Mouse (Mus musculus): ENCODE results near the gene Slc4a2.
A peak's percentile ranks its signal among the peaks of the same experiment; 100 is the strongest.
"Not testable (repeated sequence)": the region's sequence is repeated elsewhere in the genome, so short reads cannot be mapped to it uniquely, and the experiment has no call there.

The Slc4a2 gene

GRCm38 (mm10) chr5:24394165-24394894 is 29.3 kb upstream of the Slc4a2 start:
- peak; percentile 92 for DNase-seq (ENCODE audit: low spot score)

GRCm38 (mm10) chr5:24396254-24396653 is 27.4 kb upstream of the Slc4a2 start:
- not testable (repeated sequence) for DNase-seq (ENCODE audit: low spot score)

DNA sequence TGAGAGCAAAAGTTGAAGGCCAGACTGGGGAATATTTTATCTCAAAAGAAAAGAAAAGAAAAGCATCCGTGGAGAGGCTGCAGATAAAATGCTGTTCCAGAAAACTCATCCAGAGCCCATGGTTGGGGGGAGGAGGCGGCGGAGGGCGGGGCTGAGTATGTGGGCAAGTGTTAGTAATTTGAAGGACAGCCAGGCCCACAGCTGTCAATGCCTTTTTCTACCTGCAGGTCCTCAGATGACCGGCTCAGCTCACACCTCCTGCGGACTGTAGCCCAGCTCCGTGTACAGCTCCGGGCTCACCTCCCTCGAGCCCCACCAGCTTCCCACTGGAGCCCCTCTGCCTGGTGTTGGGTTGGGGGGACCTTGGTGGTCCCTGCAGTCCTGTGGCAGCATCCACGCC is 24.0 kb upstream of the Slc4a2 start:
- DNase-seq (ENCODE audit: low spot score), result no peak

GRCm38 (mm10) chr5:24400362-24400761 is 23.3 kb upstream of the Slc4a2 start:
- no peak for DNase-seq (ENCODE audit: low spot score)

DNA sequence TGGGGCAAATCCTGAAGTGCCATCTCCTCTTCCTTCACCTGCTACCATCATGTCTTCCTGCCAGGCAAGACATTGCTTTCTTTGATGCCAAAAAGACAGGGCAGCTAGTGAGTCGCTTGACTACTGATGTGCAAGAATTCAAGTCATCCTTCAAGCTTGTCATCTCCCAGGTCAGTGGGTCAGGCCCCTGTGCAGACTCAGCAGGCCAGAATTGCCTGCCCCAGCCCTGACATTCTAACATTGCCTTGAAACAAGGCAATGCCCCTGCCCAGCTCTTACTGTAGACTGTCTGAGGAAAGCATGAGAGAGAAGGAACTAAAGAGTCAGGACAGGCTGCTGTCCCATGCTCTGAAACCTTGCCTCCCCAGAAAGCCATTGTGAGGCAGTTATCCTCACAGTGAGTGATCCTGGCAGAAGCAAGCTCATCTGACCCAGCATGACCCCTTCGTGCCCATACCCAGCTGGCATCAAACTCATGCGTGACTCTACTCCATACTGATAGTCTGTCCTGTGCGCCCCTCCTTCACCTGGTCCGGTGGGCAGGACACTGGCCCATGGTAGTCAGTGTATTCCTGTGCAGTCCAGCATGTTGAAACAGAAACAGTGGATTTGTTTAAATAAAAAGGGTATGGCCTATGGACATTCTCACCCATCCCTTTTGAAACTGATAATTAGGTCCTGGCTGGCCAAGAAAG is 22.6 kb upstream of the Slc4a2 start:
- no peak for DNase-seq (ENCODE audit: low spot score)

DNA sequence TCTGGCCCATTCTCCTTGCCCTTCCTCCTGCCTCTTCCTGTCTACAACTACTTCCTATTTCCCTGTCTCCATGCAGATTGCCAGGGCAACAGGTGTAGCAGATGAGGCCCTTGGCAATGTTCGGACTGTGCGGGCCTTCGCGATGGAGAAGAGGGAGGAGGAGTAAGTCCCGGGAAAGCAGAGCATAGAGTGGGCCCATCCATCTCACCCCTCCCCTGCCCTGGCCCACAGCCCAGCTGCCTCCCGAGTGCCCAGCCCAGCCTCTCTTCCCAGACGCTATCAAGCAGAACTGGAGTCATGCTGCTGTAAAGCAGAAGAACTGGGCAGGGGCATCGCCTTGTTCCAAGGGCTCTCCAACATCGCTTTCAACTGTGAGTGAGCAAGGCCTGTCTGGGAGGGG is 21.7 kb upstream of the Slc4a2 start:
- no peak for DNase-seq (ENCODE audit: low spot score)

DNA sequence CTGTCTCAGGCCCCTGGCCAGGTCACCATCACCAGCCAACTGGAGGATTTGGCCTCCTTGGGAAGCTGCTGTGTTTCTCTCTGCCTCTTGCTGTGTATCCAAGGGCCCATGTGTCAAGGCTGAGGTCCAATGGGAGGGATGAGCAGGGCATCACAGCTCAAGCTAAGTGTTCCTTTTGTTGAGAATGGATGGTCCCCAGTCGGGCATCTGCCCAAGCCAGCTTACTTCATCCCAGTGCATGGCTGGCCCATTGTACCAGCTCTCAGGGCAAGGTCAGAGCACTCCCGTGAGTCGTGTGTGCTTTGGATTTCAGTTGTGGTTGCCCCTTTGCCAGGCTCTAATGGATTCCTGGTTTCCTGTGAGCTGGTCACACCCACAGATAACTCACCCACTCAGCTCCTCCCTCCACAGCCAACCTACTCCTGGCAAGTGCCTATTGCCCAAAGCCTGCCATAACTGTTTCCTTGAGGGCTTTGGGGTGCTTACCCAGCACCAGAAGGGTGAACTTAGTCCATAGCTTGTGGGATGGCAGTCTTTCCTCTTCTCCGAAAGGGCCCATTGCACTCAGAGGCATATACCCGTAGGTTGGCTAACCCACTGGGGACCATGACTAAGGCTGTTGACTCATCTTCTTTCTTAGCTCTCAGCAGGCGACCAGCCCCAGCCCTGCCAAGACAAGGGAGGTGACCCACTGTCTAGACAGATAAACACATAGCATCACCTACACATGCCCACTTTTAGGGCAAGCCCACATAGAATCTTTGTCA is 18.9 kb upstream of the Slc4a2 start:
- DNase-seq (ENCODE audit: low spot score), result no peak

- DNase-seq (ENCODE audit: low spot score), result no peak
Observed at GRCm38 (mm10) chr5:24405389-24405876, 18.2 kb upstream of the Slc4a2 start.

DNA sequence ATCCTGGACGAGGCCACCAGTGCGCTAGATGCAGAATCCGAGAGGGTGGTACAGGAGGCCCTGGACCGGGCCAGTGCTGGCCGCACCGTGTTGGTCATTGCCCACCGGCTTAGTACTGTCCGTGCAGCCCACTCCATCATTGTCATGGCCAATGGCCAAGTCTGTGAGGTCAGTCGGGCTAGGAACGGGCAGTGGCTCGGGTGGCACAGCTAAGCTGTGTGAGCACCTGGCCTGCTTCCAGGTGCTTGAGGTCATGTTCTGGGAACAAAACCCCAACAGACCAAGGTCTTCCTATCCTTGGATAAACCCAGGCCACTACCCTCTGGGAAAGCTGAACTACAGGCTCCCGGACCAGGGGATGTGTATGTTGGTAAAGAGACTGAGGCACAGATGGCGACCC is 15.0 kb upstream of the Slc4a2 start:
- DNase-seq (ENCODE audit: low spot score), result no peak

GRCm38 (mm10) chr5:24409466-24409865 is 14.2 kb upstream of the Slc4a2 start:
- no peak for DNase-seq (ENCODE audit: low spot score)

GRCm38 (mm10) chr5:24412063-24412462 is 11.6 kb upstream of the Slc4a2 start:
- no peak for DNase-seq (ENCODE audit: low spot score)

- no peak for DNase-seq (ENCODE audit: low spot score)
Observed at GRCm38 (mm10) chr5:24413042-24413693, 10.5 kb upstream of the Slc4a2 start, which contains the start of gene Asic3. Gene Asic3 (plus strand): TSS chr5:24413392.

GRCm38 (mm10) chr5:24413938-24414337 is 9.7 kb upstream of the Slc4a2 start:
- no peak for DNase-seq (ENCODE audit: low spot score)

DNA sequence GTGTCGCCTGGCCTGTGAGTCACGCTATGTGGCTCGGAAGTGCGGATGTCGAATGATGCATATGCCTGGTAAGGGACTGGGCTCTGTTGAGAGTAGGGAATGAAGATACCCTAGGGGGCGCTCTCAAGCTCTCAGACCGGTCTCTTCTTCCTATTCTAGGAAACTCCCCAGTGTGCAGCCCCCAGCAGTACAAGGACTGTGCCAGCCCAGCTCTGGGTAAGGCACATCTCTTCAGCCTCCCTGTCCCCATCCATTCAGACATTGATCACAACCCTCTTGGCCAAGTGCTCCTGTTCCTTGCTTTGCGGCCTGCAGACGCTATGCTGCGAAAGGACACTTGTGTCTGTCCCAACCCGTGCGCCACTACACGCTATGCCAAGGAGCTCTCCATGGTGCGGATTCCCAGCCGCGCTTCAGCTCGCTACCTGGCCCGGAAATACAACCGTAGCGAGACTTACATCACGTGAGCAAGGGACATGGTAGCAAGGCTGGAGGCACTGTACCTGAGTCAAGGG is 7.4 kb upstream of the Slc4a2 start:
- peak; percentile 53 for DNase-seq (ENCODE audit: low spot score)

DNA sequence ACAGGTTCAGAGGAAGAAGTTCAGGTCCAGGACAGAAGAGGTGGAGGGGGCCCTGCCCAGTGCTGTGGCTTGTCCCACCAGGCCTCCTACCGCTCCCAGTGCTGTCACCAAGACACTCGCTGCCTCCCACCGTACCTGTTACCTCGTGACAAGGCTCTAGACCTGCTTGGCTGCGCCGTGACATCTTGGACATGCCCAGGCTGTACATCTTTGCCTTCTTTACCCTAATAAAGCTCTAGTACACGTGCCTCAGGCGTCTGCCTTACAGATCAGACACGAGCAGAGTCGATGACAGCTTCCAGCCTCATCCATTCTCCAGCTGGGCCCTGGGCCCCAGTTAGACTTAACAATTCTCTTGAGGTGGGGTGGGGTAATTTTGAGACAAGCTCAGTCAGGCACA is 6.0 kb upstream of the Slc4a2 start:
- DNase-seq (ENCODE audit: low spot score), result no peak

DNA sequence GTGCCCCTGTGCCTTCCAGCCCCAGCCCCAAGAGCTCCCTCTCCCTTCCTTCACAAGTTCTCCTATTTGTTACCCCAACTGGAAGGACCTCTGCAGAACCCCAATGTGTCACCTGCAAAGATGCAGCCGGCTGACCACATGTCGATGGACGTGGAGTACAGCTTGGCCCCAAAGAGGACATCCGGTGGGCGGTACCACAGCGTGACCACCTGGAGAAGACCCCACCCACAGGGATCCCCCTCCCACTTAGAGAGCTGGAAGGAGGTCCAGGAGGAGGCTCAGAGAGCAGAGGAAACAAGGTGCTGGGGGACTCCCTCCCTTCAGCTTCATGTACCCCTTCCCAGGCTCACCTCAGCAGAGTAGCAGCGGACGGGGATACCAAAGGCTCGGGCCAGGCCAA is 3.3 kb upstream of the Slc4a2 start:
- no peak for DNase-seq (ENCODE audit: low spot score)

GRCm38 (mm10) chr5:24424004-24424781 is 556 bp downstream of the Slc4a2 start:
- DNase-seq (ENCODE audit: low spot score), result no peak

DNA sequence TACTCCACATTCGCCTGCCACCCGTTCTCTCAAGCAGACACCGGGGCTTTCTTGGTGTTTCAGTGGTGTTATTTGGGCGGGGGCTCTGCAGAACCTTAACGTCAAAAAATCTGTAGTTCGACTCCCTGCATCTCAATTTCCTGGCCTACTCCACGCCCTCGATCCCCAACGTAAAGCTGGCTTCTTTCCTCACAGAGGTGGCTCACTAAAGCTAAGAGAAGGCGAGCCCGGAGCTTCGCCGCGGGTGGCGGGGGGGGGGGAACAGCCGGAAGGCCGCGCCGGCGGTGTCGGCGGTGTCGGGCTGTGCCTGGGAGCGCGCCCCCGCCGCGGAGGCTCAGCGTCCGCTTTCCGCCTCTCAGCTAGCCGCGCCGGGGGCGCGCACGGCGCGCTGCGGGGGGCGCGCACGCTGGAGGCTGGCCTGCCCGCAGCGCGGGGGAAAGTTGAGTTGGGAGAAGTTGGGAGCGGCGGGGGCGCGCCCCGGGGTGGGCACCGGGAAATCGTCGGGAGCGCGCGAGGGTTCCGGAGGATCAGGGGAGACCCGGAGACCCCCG is 1.3 kb downstream of the Slc4a2 start:
- peak; percentile 72 for DNase-seq (ENCODE audit: low spot score)

- DNase-seq (ENCODE audit: low spot score), result no peak
Observed at GRCm38 (mm10) chr5:24425421-24426036, 1.9 kb downstream of the Slc4a2 start.

- no peak for DNase-seq (ENCODE audit: low spot score)
Observed at GRCm38 (mm10) chr5:24426037-24426432, 2.4 kb downstream of the Slc4a2 start.

All from ovary, postnatal 14 days (tissue).